Mouse (Mus musculus) MEL (cell line): ENCODE data around the gene Oosp2.

Experiments
- CTCF ChIP-seq, 3 experiments: IDR thresholded peaks in 2 of 3; conservative IDR thresholded peaks in 1 of 3; 2 replicates each; pipeline ENCODE4 v1.5.1; 2011 to 2012; ENCODE audit warnings: low read length in 3 of 3, low read depth in 2 of 3, mild to moderate bottlenecking in 2 of 3, improper control_type of control experiment in 1 of 3, inconsistent platforms in 1 of 3, mixed read lengths in 1 of 3, moderate library complexity in 1 of 3; ENCODE audit not compliant: control insufficient read depth in 1 of 3, insufficient read depth in 1 of 3, poor library complexity in 1 of 3, severe bottlenecking in 1 of 3
- E2F4 ChIP-seq: IDR thresholded peaks from 2 replicates; pipeline ENCODE4 v1.6.1; 2011; ENCODE audit warnings: low read depth, low read length, improper control_type of control experiment, borderline replicate concordance
- ELF1 ChIP-seq: IDR thresholded peaks from 2 replicates; pipeline ENCODE4 v1.6.1; 2014; ENCODE audit warnings: low read depth, mild to moderate bottlenecking, inconsistent platforms, low read length, improper control_type of control experiment, moderate library complexity
- USF1 ChIP-seq: IDR thresholded peaks from 2 replicates; pipeline ENCODE4 v1.6.1; 2014; ENCODE audit warnings: low read depth, mild to moderate bottlenecking, inconsistent platforms, low read length, improper control_type of control experiment, moderate library complexity

GRCm38 (mm10) chr19:11613084-11613483, 47.3 kb downstream of the Oosp2 start:
- no peak for TF ChIP-seq E2F4
- TF ChIP-seq CTCF (IDR thresholded peaks at IDR 0.05 in 2 of 3, conservative IDR thresholded peaks at IDR 0.05 in 1 of 3; ENCODE audit: control insufficient read depth in 1 of 3, insufficient read depth in 1 of 3, low read depth in 2 of 3, low read length in 3 of 3, poor library complexity in 1 of 3, severe bottlenecking in 1 of 3): no peak
- 0 out of 2 replicates have a peak, but pooled peaks have one; percentile 31 for TF ChIP-seq ELF1
- no peak for TF ChIP-seq USF1
